Mouse (Mus musculus) CH12.LX (cell line): ENCODE data around the gene Trim80. TPM values are rescaled to one million over a fixed set of nuclear protein-coding genes. Genes with fewer than 3 reads are reported as not detected.

ENCODE experiments used
- DNase-seq: peaks from one replicate; pipeline ENCODE4 v3.0.0-alpha.2; 2013; ENCODE audit errors: extremely low read depth
- H3K27ac ChIP-seq: 2 replicates; pipeline ENCODE4 v1.5.1; 2012; ENCODE audit warnings: low read depth, mild to moderate bottlenecking, control low read depth, moderate library complexity; ENCODE audit not compliant: insufficient read depth
- H3K27me3 ChIP-seq: replicated peaks from 2 replicates; pipeline ENCODE3; 2012; ENCODE audit warnings: inconsistent platforms
- H3K36me3 ChIP-seq, 2 experiments: replicated peaks in 1 of 2; 2 replicates each; pipeline versions ENCODE3 to v1.6.1; 2012; ENCODE audit warnings: inconsistent platforms in 1 of 2, low read length in 1 of 2, mild to moderate bottlenecking in 1 of 2, mixed read lengths in 1 of 2, moderate library complexity in 1 of 2; ENCODE audit not compliant: control insufficient read depth in 1 of 2, insufficient read depth in 1 of 2
- H3K4me1 ChIP-seq, 2 experiments: 2 replicates each; pipeline ENCODE4 v1.6.1; 2012; ENCODE audit warnings: inconsistent platforms in 1 of 2, moderate library complexity in 1 of 2; ENCODE audit not compliant: insufficient read depth in 2 of 2, control insufficient read depth in 1 of 2
- H3K4me2 ChIP-seq: 2 replicates; pipeline ENCODE4 v1.6.1; 2012; ENCODE audit warnings: low read depth, mild to moderate bottlenecking, control low read depth; ENCODE audit not compliant: poor library complexity, insufficient read depth, severe bottlenecking
- H3K4me3 ChIP-seq, 3 experiments: fragments of 150-350 bp in 1 of 3; sonication (generic) in 1 of 3; replicated peaks in 1 of 3; 2 replicates each; pipeline versions ENCODE3 to v1.5.1; 2011 to 2012; ENCODE audit warnings: low read depth in 2 of 3, low read length in 2 of 3, mild to moderate bottlenecking in 2 of 3, moderate library complexity in 2 of 3, control low read depth in 1 of 3, improper control_type of control experiment in 1 of 3, inconsistent platforms in 1 of 3, mixed read lengths in 1 of 3; ENCODE audit not compliant: poor library complexity in 1 of 3
- H3K79me2 ChIP-seq: replicated peaks from 2 replicates; pipeline ENCODE4 v1.6.1; 2012; ENCODE audit warnings: mild to moderate bottlenecking, moderate library complexity; ENCODE audit not compliant: control insufficient read depth, poor library complexity, insufficient read depth, severe bottlenecking; ENCODE audit errors: extremely low read depth
- H3K9ac ChIP-seq: 2 replicates; pipeline ENCODE4 v1.6.1; 2012; ENCODE audit warnings: low read depth, mild to moderate bottlenecking, control low read depth, moderate library complexity; ENCODE audit not compliant: insufficient read depth
- H3K9me3 ChIP-seq: replicated peaks from 2 replicates; pipeline ENCODE3; 2012; ENCODE audit warnings: low read length, inconsistent platforms, mixed read lengths
- CHD1 ChIP-seq: IDR thresholded peaks from 2 replicates; pipeline ENCODE4 v1.6.1; 2012; ENCODE audit warnings: low read depth, low read length, improper control_type of control experiment, inconsistent platforms
- CHD2 ChIP-seq: IDR thresholded peaks from 2 replicates; pipeline ENCODE4 v1.6.1; 2011; ENCODE audit warnings: low read length, improper control_type of control experiment
- E2F4 ChIP-seq: IDR thresholded peaks from 2 replicates; pipeline ENCODE4 v1.6.1; 2011; ENCODE audit warnings: low read depth, low read length, improper control_type of control experiment; ENCODE audit not compliant: insufficient replicate concordance
- EP300 ChIP-seq: IDR thresholded peaks from 2 replicates; pipeline ENCODE4 v1.6.1; 2011; ENCODE audit warnings: low read length, improper control_type of control experiment
- ETS1 ChIP-seq: conservative IDR thresholded peaks from 2 replicates; pipeline ENCODE4 v1.6.1; 2012; ENCODE audit warnings: low read depth, mild to moderate bottlenecking, inconsistent platforms, low read length, improper control_type of control experiment, moderate library complexity
- GABPA ChIP-seq: IDR thresholded peaks from 2 replicates; pipeline ENCODE4 v1.6.1; 2012; ENCODE audit warnings: low read depth, low read length, improper control_type of control experiment, inconsistent platforms; ENCODE audit not compliant: insufficient replicate concordance
- HCFC1 ChIP-seq: IDR thresholded peaks from 2 replicates; pipeline ENCODE4 v1.6.1; 2012; ENCODE audit warnings: low read depth, mild to moderate bottlenecking, inconsistent platforms, low read length, improper control_type of control experiment
- IRF4 ChIP-seq: IDR thresholded peaks from 2 replicates; pipeline ENCODE4 v1.6.1; 2014; ENCODE audit warnings: low read depth, mild to moderate bottlenecking, inconsistent platforms, low read length, improper control_type of control experiment
- JUN ChIP-seq: IDR thresholded peaks from 2 replicates; pipeline ENCODE4 v1.6.1; 2011; ENCODE audit warnings: low read depth, mild to moderate bottlenecking, low read length, improper control_type of control experiment, moderate library complexity; ENCODE audit not compliant: insufficient read depth
- JUND ChIP-seq: conservative IDR thresholded peaks from 2 replicates; pipeline ENCODE4 v1.6.1; 2011; ENCODE audit warnings: low read depth, low read length, improper control_type of control experiment
- MAFK ChIP-seq: IDR thresholded peaks from 2 replicates; pipeline ENCODE4 v1.6.1; 2011; ENCODE audit warnings: low read length, improper control_type of control experiment; ENCODE audit not compliant: insufficient replicate concordance
- MAX ChIP-seq: IDR thresholded peaks from 2 replicates; pipeline ENCODE4 v1.6.1; 2011; ENCODE audit warnings: low read length, improper control_type of control experiment
- MAZ ChIP-seq: IDR thresholded peaks from 2 replicates; pipeline ENCODE4 v1.6.1; 2012; ENCODE audit warnings: low read depth, mild to moderate bottlenecking, inconsistent platforms, low read length, improper control_type of control experiment, moderate library complexity
- MEF2A ChIP-seq: IDR thresholded peaks from 2 replicates; pipeline ENCODE4 v1.6.1; 2014; ENCODE audit warnings: low read depth, mild to moderate bottlenecking, inconsistent platforms, low read length, improper control_type of control experiment, borderline replicate concordance
- POLR2A ChIP-seq: IDR thresholded peaks from 2 replicates; pipeline ENCODE4 v1.6.1; 2011; ENCODE audit warnings: low read depth, mild to moderate bottlenecking, improper control_type of control experiment, low read length
- POLR2AphosphoS2 ChIP-seq: IDR thresholded peaks from 2 replicates; pipeline ENCODE4 v1.6.1; 2011; ENCODE audit warnings: low read depth, low read length, improper control_type of control experiment
- RAD21 ChIP-seq: IDR thresholded peaks from 2 replicates; pipeline ENCODE4 v1.6.1; 2011; ENCODE audit warnings: low read depth, mild to moderate bottlenecking, low read length, improper control_type of control experiment, moderate library complexity
- SIN3A ChIP-seq: IDR thresholded peaks from 2 replicates; pipeline ENCODE4 v1.6.1; 2012; ENCODE audit warnings: low read length, improper control_type of control experiment, inconsistent platforms
- TBP ChIP-seq: conservative IDR thresholded peaks from 2 replicates; pipeline ENCODE4 v1.6.1; 2011; ENCODE audit warnings: low read depth, low read length, improper control_type of control experiment
- UBTF ChIP-seq: IDR thresholded peaks from 2 replicates; pipeline ENCODE4 v1.6.1; 2012; ENCODE audit warnings: low read depth, mild to moderate bottlenecking, inconsistent platforms, low read length, improper control_type of control experiment, moderate library complexity
- USF1 ChIP-seq: IDR thresholded peaks from 2 replicates; pipeline ENCODE4 v1.6.1; 2014; ENCODE audit warnings: low read depth, mild to moderate bottlenecking, inconsistent platforms, low read length, improper control_type of control experiment
- ZNF384 ChIP-seq: IDR thresholded peaks from 2 replicates; pipeline ENCODE4 v1.6.1; 2012; ENCODE audit warnings: low read depth, low read length, improper control_type of control experiment, inconsistent platforms
- dilution Hi-C: fragments of 300-500 bp; cut with MboI; formaldehyde crosslinking; loops from 2 replicates; pipeline ENCODE4 v1.14.3; 2020; ENCODE audit warnings: low sequenced_read_pairs; ENCODE audit not compliant: extremely low pct_unique_long_range_greater_than_20kb, extremely low pct_ligation_motif_present
- in situ Hi-C: fragments of 300-500 bp; cut with MboI; formaldehyde crosslinking; loops from 3 replicates; pipeline ENCODE4 v1.14.3; 2019; ENCODE audit warnings: low sequenced_read_pairs, low pct_ligation_motif_present, low pct_unique_long_range_greater_than_20kb, mixed read lengths
- polyA plus RNA-seq: library from polyadenylated mRNA; unstranded; fragments of >175 nt; gene quantifications from 2 replicates; pipeline ENCODE4 v1.2.1, GENCODE M21; 2012; ENCODE audit warnings: low read depth; ENCODE audit not compliant: insufficient read length
- total RNA-seq, 2 experiments: library from RNA; depleted of rRNA; stranded (reverse); fragments of 300-350 nt in 1 of 2; fragments of >200 nt in 1 of 2; gene quantifications; 2 replicates each; pipeline ENCODE4 v1.2.3; 2012 to 2014

The Trim80 gene
- total and polyA plus RNA-seq, 3 experiments, result not detected

- peaks cover 14 to 67% of the 10 kb centered on the region in 2 experiments for H3K36me3 ChIP-seq
- no peaks in the 10 kb centered on the region for H3K27me3 ChIP-seq
- H3K9me3 ChIP-seq, result no peaks in the 10 kb centered on the region
- H3K27ac ChIP-seq, result no peak overlapping the region
- peaks cover 5 to 28% of the 10 kb centered on the region in 2 experiments for H3K4me1 ChIP-seq
- in situ Hi-C loops, result no loop called here
- TF ChIP-seq USF1 (no peak), SIN3A (no peak), MEF2A (no peak), JUND (no peak), MAX (no peak), JUN (no peak), HCFC1 (no peak), ZNF384 (no peak), IRF4 (no peak), POLR2AphosphoS2 (no peak), CHD1 (no peak), E2F4 (no peak), GABPA (no peak), UBTF (no peak), RAD21 (no peak), MAFK (no peak), CHD2 (no peak), POLR2A (no peak)
- TF ChIP-seq, all 38 proteins: peak for 0
- H3K9ac ChIP-seq, result no peak overlapping the region
- no peak overlapping the region for H3K4me3 ChIP-seq
- no peaks in the 10 kb centered on the region for H3K79me2 ChIP-seq
- dilution Hi-C loops, result no loop called here
- DNase-seq, result no peak
- no peak overlapping the region for H3K4me2 ChIP-seq
Observed at GRCm38 (mm10) chr11:115424666-115425065, 15.7 kb upstream of the Trim80 start.

- no peak for TF ChIP-seq CHD2
- no peak for TF ChIP-seq MAFK
- TF ChIP-seq JUND, result no peak
- TF ChIP-seq GABPA, result no peak
- TF ChIP-seq POLR2AphosphoS2, result no peak
- TF ChIP-seq MEF2A, result no peak
- TF ChIP-seq MAZ, result no peak
- TF ChIP-seq ETS1, result no peak
- TF ChIP-seq TBP, result no peak
- TF ChIP-seq EP300, result no peak
- dilution Hi-C loops (no loop called here), in situ Hi-C loops (no loop called here)
- H3K36me3 ChIP-seq, result peaks cover 24 to 77% of the 10 kb centered on the region in 2 experiments
- H3K4me1 ChIP-seq, result peaks cover 5 to 28% of the 10 kb centered on the region in 2 experiments
- H3K4me2 ChIP-seq, result no peak overlapping the region
- H3K4me3 ChIP-seq, result no peak overlapping the region
- H3K9ac ChIP-seq, result no peak overlapping the region
- no peaks in the 10 kb centered on the region for H3K79me2 ChIP-seq
- no peaks in the 10 kb centered on the region for H3K27me3 ChIP-seq
- no peak overlapping the region for H3K27ac ChIP-seq
- H3K9me3 ChIP-seq, result no peaks in the 10 kb centered on the region
- no peak for DNase-seq
Observed at GRCm38 (mm10) chr11:115425671-115426070, 14.7 kb upstream of the Trim80 start.
